Mouse (Mus musculus): Measurements from ENCODE around the gene Wnt9b.

- TF ChIP-seq GATA1 (IDR thresholded peaks at IDR 0.05; ENCODE audit: low read length) (no peak), TAL1 (IDR thresholded peaks at IDR 0.05; ENCODE audit: low read length) (no peak)
Measured at GRCm38 (mm10) chr11:103711851-103712587, 37.6 kb downstream of the Wnt9b start.

Measured in erythroblast, embryonic 14.5 days (primary cell).